Mouse (Mus musculus): Measurements from ENCODE around the gene Iqschfp. TPM values are rescaled to one million over a fixed set of nuclear protein-coding genes. Genes with fewer than 3 reads are reported as not detected.

Gene Iqschfp
- polyA plus RNA-seq, 1 experiment from 2014 or later = not detected

DNA sequence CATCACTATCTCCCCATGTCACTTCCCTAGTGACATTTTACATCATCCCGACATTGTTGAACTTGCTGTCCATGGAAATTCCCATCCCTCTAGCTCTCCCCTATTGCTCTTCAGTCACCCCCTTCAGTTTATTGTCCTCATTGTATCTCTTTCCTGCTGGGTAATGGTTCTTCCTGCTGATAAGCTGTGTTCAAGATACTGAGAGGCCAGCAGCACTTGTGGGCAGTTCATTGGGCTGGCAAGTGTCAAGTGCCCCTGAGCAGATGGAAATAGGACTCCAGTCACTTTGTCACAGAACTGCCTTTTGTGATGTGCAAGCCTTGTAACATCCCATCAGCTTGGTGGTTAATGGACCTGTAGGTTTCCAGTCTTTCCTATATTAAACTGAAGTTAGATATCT, 413.6 kb downstream of the Iqschfp start:
- no peaks in the 10 kb centered on the region for H3K9me3 ChIP-seq (ENCODE audit: low read length)
- H3K4me1 ChIP-seq (ENCODE audit: insufficient read depth) = no peaks in the 10 kb centered on the region
- 8% methylated on average over 1 of the region's 1 CpGs for WGBS (ENCODE audit: insufficient replicate concordance)
- no peaks in the 10 kb centered on the region for H3K27me3 ChIP-seq (ENCODE audit: insufficient read depth, low read length)
- H3K4me3 ChIP-seq (ENCODE audit: low read depth, low read length) = no peak overlapping the region
- ATAC-seq (no peak), DNase-seq (no peak)
- no peaks in the 10 kb centered on the region for H3K36me3 ChIP-seq (replicated peaks; ENCODE audit: insufficient read depth, low read length)
- no peak overlapping the region for H3K27ac ChIP-seq (ENCODE audit: low read depth)
- no peak overlapping the region for H3K9ac ChIP-seq (replicated peaks)
- TF ChIP-seq CTCF (IDR thresholded peaks at IDR 0.05; ENCODE audit: low read depth) = no peak
- no peak for TF ChIP-seq EP300 (IDR thresholded peaks at IDR 0.05; ENCODE audit: low read depth)
- no peak overlapping the region for H3K4me2 ChIP-seq (ENCODE audit: low read depth, low read length)

DNA sequence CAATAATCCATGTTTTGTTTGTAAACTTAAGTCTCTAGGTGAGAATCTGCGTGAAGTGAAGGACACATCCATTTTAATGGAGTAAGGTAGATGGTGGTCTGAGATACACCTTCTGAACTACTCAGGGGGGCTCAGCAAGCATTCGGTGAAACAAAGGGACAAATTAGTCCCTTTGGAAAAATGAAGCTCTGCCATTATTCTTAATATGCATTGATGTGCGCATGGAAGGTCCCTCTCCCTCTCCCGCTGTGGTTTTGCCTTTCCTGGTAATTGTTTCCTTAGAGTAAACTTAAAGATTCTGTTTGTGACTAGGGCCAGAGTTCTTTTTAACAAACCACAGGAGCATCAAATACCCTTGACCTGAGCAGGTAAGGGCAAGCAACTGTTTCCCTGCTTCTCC, 414.7 kb downstream of the Iqschfp start:
- no peaks in the 10 kb centered on the region for H3K4me1 ChIP-seq (ENCODE audit: insufficient read depth)
- WGBS (ENCODE audit: insufficient replicate concordance) = 49% methylated on average over 4 of the region's 4 CpGs
- no peak overlapping the region for H3K4me2 ChIP-seq (ENCODE audit: low read depth, low read length)
- no peaks in the 10 kb centered on the region for H3K36me3 ChIP-seq (replicated peaks; ENCODE audit: insufficient read depth, low read length)
- H3K27ac ChIP-seq (ENCODE audit: low read depth) = no peak overlapping the region
- no peaks in the 10 kb centered on the region for H3K27me3 ChIP-seq (ENCODE audit: insufficient read depth, low read length)
- TF ChIP-seq EP300 (IDR thresholded peaks at IDR 0.05; ENCODE audit: low read depth) = no peak
- no peak for TF ChIP-seq CTCF (IDR thresholded peaks at IDR 0.05; ENCODE audit: low read depth)
- DNase-seq (no peak), ATAC-seq (no peak)
- no peak overlapping the region for H3K4me3 ChIP-seq (ENCODE audit: low read depth, low read length)
- no peak overlapping the region for H3K9ac ChIP-seq (replicated peaks)
- no peaks in the 10 kb centered on the region for H3K9me3 ChIP-seq (ENCODE audit: low read length)

DNA sequence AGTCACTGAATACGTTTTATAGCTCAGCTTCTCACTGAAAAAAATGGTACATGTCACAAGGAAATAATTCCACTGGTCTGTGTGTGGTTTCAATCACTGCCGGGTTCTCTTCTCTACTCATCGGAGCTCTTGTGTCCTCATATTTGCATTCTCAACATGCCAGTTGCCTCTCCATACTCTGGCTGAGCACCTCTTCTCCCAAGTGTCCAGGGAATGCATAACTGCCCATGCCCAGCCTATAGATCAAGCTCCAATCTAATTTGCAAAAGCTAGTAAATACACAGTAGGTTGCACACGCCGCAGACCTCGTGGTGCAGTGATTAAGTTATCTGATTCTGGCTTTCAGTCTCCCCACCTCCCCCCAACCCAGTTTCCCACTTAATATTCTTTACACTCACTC, 433.5 kb downstream of the Iqschfp start:
- ATAC-seq (no peak), DNase-seq (no peak)
- Histone ChIP-seq H3K9ac (replicated peaks) (no peak overlapping the region), H3K4me1 (ENCODE audit: insufficient read depth) (no peaks in the 10 kb centered on the region), H3K27ac (ENCODE audit: low read depth) (no peak overlapping the region), H3K4me3 (ENCODE audit: low read depth, low read length) (no peak overlapping the region), H3K36me3 (replicated peaks; ENCODE audit: insufficient read depth, low read length) (no peaks in the 10 kb centered on the region), H3K9me3 (ENCODE audit: low read length) (no peaks in the 10 kb centered on the region), H3K27me3 (ENCODE audit: insufficient read depth, low read length) (no peaks in the 10 kb centered on the region), H3K4me2 (ENCODE audit: low read depth, low read length) (no peak overlapping the region)
- WGBS (ENCODE audit: insufficient replicate concordance) = 79% methylated on average over 6 of the region's 6 CpGs
- no peak for TF ChIP-seq CTCF (IDR thresholded peaks at IDR 0.05; ENCODE audit: low read depth)
- TF ChIP-seq EP300 (IDR thresholded peaks at IDR 0.05; ENCODE audit: low read depth) = no peak

DNA sequence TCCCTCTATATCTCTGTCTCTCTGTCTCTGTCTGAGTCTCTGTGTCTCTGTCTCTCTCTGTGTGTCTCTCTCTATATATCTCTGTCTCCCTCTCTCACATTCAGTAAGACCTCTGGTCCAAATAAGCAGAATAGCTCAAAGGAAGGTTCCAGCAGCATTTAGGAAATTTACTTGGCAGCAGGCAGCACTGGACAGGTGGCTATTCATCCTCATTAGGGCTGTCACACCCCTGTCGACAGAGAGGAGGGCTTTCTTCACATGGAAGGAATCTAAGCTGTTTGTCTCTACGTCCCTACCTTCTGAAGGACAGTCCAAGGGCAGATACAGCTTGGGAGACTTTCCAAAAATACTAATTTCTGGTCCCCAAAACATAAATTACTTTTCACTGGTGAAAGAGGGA, 440.5 kb downstream of the Iqschfp start:
- Histone ChIP-seq H3K4me2 (ENCODE audit: low read depth, low read length) (no peak overlapping the region), H3K36me3 (replicated peaks; ENCODE audit: insufficient read depth, low read length) (no peaks in the 10 kb centered on the region), H3K4me3 (ENCODE audit: low read depth, low read length) (no peak overlapping the region), H3K27me3 (ENCODE audit: insufficient read depth, low read length) (no peaks in the 10 kb centered on the region), H3K9me3 (ENCODE audit: low read length) (no peaks in the 10 kb centered on the region), H3K4me1 (ENCODE audit: insufficient read depth) (no peaks in the 10 kb centered on the region), H3K27ac (ENCODE audit: low read depth) (no peak overlapping the region), H3K9ac (replicated peaks) (no peak overlapping the region)
- DNase-seq = no peak
- ATAC-seq = no peak
- 44% methylated on average over 2 of the region's 2 CpGs for WGBS (ENCODE audit: insufficient replicate concordance)
- TF ChIP-seq EP300 (IDR thresholded peaks at IDR 0.05; ENCODE audit: low read depth) = no peak
- no peak for TF ChIP-seq CTCF (IDR thresholded peaks at IDR 0.05; ENCODE audit: low read depth)

DNA sequence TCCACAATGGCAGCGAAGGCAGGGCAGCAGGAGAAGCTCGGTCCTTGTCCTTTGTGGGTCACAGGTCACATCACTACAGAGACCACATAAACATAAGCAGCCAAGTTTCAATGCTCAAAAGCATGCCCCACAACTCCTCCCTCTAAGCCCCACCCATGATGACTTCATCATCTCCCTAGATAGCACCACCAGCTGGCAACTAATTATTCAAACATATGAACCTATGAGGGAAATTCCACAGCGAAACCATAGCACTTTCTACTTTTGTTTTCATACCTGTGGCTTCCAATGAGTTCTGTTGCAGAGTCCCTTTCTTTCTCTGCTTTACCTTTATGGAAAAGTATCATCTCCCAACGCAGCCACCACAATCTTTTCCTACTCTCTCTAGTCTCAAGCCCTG, 443.5 kb downstream of the Iqschfp start:
- Histone ChIP-seq H3K36me3 (replicated peaks; ENCODE audit: insufficient read depth, low read length) (no peaks in the 10 kb centered on the region), H3K27ac (ENCODE audit: low read depth) (no peak overlapping the region), H3K4me2 (ENCODE audit: low read depth, low read length) (no peak overlapping the region), H3K4me3 (ENCODE audit: low read depth, low read length) (no peak overlapping the region), H3K9ac (replicated peaks) (no peak overlapping the region), H3K27me3 (ENCODE audit: insufficient read depth, low read length) (no peaks in the 10 kb centered on the region), H3K4me1 (ENCODE audit: insufficient read depth) (no peaks in the 10 kb centered on the region), H3K9me3 (ENCODE audit: low read length) (no peaks in the 10 kb centered on the region)
- no peak for ATAC-seq
- 78% methylated on average over 4 of the region's 4 CpGs for whole genome bisulfite sequencing (ENCODE audit: insufficient replicate concordance)
- no peak for DNase-seq
- TF ChIP-seq EP300 (IDR thresholded peaks at IDR 0.05; ENCODE audit: low read depth) = no peak
- TF ChIP-seq CTCF (IDR thresholded peaks at IDR 0.05; ENCODE audit: low read depth) = no peak

DNA sequence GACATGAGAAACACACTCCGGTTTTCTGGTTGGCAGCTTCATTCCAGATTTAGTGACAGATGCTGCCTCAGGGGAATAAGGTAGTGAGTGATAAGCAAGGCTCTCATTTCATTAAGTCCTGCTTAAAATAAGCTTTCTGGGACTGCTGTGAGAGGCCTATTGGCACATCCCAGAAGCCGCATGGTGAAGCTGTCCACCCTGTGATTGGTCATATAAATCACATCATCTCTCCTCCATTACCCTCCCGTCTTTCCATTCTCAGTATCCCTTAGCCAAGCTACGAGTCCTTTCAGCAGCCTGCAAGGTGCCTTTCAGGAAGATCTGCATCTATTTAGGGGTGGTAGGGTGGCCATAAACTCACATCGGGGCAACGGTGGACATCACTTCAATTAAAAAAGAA, 458.6 kb downstream of the Iqschfp start:
- TF ChIP-seq CTCF (IDR thresholded peaks at IDR 0.05; ENCODE audit: low read depth) (no peak), EP300 (IDR thresholded peaks at IDR 0.05; ENCODE audit: low read depth) (no peak)
- Histone ChIP-seq H3K9me3 (ENCODE audit: low read length) (no peaks in the 10 kb centered on the region), H3K4me2 (ENCODE audit: low read depth, low read length) (no peak overlapping the region), H3K36me3 (replicated peaks; ENCODE audit: insufficient read depth, low read length) (no peaks in the 10 kb centered on the region), H3K9ac (replicated peaks) (no peak overlapping the region), H3K27ac (ENCODE audit: low read depth) (no peak overlapping the region), H3K27me3 (ENCODE audit: insufficient read depth, low read length) (no peaks in the 10 kb centered on the region), H3K4me3 (ENCODE audit: low read depth, low read length) (no peak overlapping the region), H3K4me1 (ENCODE audit: insufficient read depth) (no peaks in the 10 kb centered on the region)
- WGBS (ENCODE audit: insufficient replicate concordance) = 76% methylated on average over 6 of the region's 6 CpGs
- DNase-seq = no peak
- no peak for ATAC-seq

DNA sequence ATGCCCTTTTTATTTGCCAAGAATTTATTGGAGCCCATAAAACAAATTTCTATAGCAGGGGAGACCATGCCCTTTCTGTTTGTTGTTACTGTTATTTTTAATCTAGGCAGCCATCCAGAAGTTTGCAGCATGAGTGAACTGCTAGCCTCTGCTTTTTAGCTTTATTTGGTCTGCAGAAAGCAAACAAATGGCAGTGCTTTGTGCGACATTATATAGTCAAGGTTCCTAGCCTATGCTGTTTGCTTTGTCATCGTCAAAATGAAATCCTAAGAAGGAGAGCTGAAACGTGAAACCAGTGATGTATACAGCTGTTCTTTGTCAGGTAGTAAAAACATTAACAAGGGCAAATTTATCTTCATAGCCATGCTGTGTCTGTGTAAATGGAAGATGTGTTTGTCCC, 459.4 kb downstream of the Iqschfp start:
- Histone ChIP-seq H3K27ac (ENCODE audit: low read depth) (no peak overlapping the region), H3K27me3 (ENCODE audit: insufficient read depth, low read length) (no peaks in the 10 kb centered on the region), H3K9ac (replicated peaks) (no peak overlapping the region), H3K9me3 (ENCODE audit: low read length) (no peaks in the 10 kb centered on the region), H3K4me2 (ENCODE audit: low read depth, low read length) (no peak overlapping the region), H3K4me1 (ENCODE audit: insufficient read depth) (no peaks in the 10 kb centered on the region), H3K36me3 (replicated peaks; ENCODE audit: insufficient read depth, low read length) (no peaks in the 10 kb centered on the region), H3K4me3 (ENCODE audit: low read depth, low read length) (no peak overlapping the region)
- TF ChIP-seq EP300 (IDR thresholded peaks at IDR 0.05; ENCODE audit: low read depth) (no peak), CTCF (IDR thresholded peaks at IDR 0.05; ENCODE audit: low read depth) (no peak)
- DNase-seq (no peak), ATAC-seq (no peak)
- WGBS (ENCODE audit: insufficient replicate concordance) = 46% methylated on average over 3 of the region's 3 CpGs

All from liver, postnatal 0 days (tissue).